Mouse (Mus musculus) midbrain, postnatal 0 days (tissue): ENCODE results near the gene Hnf1a. TPM values are rescaled to one million over a fixed set of nuclear protein-coding genes. Genes with fewer than 3 reads are reported as not detected.

ENCODE experiments used
- ATAC-seq: fragments of 200-750 bp; cut with Nextera tagmentation; 2 replicates; pipeline ENCODE4 v1.8.0; 2017; ENCODE audit warnings: moderate number of reproducible peaks, mild to moderate bottlenecking, moderate TSS enrichment, moderate library complexity; ENCODE audit not compliant: low FRiP score
- DNase-seq: peaks from one replicate; pipeline ENCODE4 v3.0.0-alpha.2; 2015; ENCODE audit warnings: low spot score
- H3K27ac ChIP-seq: fragments of 300-500 bp; sonication (generic); 2 replicates; pipeline ENCODE4 v1.5.1; 2014; ENCODE audit warnings: low read depth, mild to moderate bottlenecking, low read length, mixed read lengths
- H3K27me3 ChIP-seq: fragments of 300-500 bp; sonication (generic); 2 replicates; pipeline ENCODE4 v1.6.1; 2014; ENCODE audit warnings: low read length, control low read depth, mixed read lengths; ENCODE audit not compliant: insufficient read depth
- H3K36me3 ChIP-seq: fragments of 300-500 bp; sonication (generic); 2 replicates; pipeline ENCODE4 v1.6.1; 2014; ENCODE audit warnings: low read length, control low read depth, mixed read lengths; ENCODE audit not compliant: insufficient read depth
- H3K4me1 ChIP-seq: fragments of 300-500 bp; sonication (generic); 2 replicates; pipeline ENCODE4 v1.6.1; 2014; ENCODE audit warnings: mild to moderate bottlenecking, control low read depth, antibody characterized with exemption, low read length, mixed read lengths; ENCODE audit not compliant: insufficient read depth
- H3K4me2 ChIP-seq: fragments of 300-500 bp; sonication (generic); 2 replicates; pipeline ENCODE4 v1.6.1; 2014; ENCODE audit warnings: low read depth, mild to moderate bottlenecking, low read length, mixed read lengths; ENCODE audit not compliant: poor library complexity, severe bottlenecking
- H3K4me3 ChIP-seq: fragments of 300-500 bp; sonication (generic); 2 replicates; pipeline ENCODE4 v1.5.1; 2014; ENCODE audit warnings: low read depth, mild to moderate bottlenecking, low read length, moderate library complexity
- H3K9ac ChIP-seq: fragments of 300-500 bp; sonication (generic); replicated peaks from 2 replicates; pipeline ENCODE4 v1.6.1; 2014; ENCODE audit warnings: mild to moderate bottlenecking, low read length, moderate library complexity, mixed read lengths; ENCODE audit not compliant: poor library complexity, severe bottlenecking
- H3K9me3 ChIP-seq: fragments of 300-500 bp; sonication (generic); 2 replicates; pipeline ENCODE4 v1.6.1; 2016; ENCODE audit warnings: low read length, control low read depth
- CTCF ChIP-seq: IDR thresholded peaks from 2 replicates; pipeline ENCODE4 v1.5.1; 2016; ENCODE audit warnings: antibody characterized with exemption, mild to moderate bottlenecking
- WGBS: fragments of 180-500 bp; shearing (Covaris S2); extraction: QIAGEN DNeasy Blood & Tissue Kit; methylation state at CpG from one replicate; pipeline ENCODE4 v1.1.7; 2014; 5-methylcytosine and 5-hydroxymethylcytosine counted together
- polyA plus RNA-seq: library from polyadenylated mRNA; unstranded; fragments of >200 nt; fragmentation: Nextera tagmentation; extraction: Ambion mirVana; gene quantifications from 2 replicates; pipeline ENCODE4 v1.2.1, GENCODE M21; 2015
- total RNA-seq: library from RNA; depleted of rRNA; stranded (reverse); fragments of >200 nt; gene quantifications from 2 replicates; pipeline ENCODE4 v1.2.3, GENCODE M21; 2014; rRNA removed

The Hnf1a gene
- total RNA-seq = not detected in 2 replicates
- polyA plus RNA-seq = 0.05 and 0.06 TPM in 2 replicates

- Histone ChIP-seq H3K27me3 (no peaks in the 10 kb centered on the region), H3K4me3 (no peak within 1 kb of the TSS), H3K4me2 (no peak within 1 kb of the TSS), H3K36me3 (no peaks in the 10 kb centered on the region), H3K4me1 (no peaks in the 10 kb centered on the region), H3K9ac (no peak within 1 kb of the TSS), H3K27ac (no peak within 1 kb of the TSS), H3K9me3 (no peaks in the 10 kb centered on the region)
- no peak for DNase-seq
- ATAC-seq = no peak
- TF ChIP-seq CTCF = no peak
- WGBS = 81% methylated on average over 17 of the region's 17 CpGs
Measured at GRCm38 (mm10) chr5:114970824-114971227, at the start of gene Hnf1a. TSS of gene Hnf1a (minus strand) at chr5:114971094.

- ATAC-seq = no peak
- TF ChIP-seq CTCF = no peak
Measured at GRCm38 (mm10) chr5:115018813-115019212, 47.9 kb upstream of the Hnf1a start.

GRCm38 (mm10) chr5:115018270-115018669 lies 47.4 kb upstream of the Hnf1a start:
- ATAC-seq (no peak), DNase-seq (no peak)
- no peak overlapping the region for H3K4me2 ChIP-seq
- H3K36me3 ChIP-seq = no peaks in the 10 kb centered on the region
- H3K4me1 ChIP-seq = peaks cover 6% of the 10 kb centered on the region
- no peak for TF ChIP-seq CTCF
- no peak overlapping the region for H3K4me3 ChIP-seq
- 74% methylated on average over 2 of the region's 2 CpGs for WGBS
- H3K9ac ChIP-seq = no peak overlapping the region
- H3K27ac ChIP-seq = no peak overlapping the region
- H3K9me3 ChIP-seq = no peaks in the 10 kb centered on the region
- no peaks in the 10 kb centered on the region for H3K27me3 ChIP-seq

More at GRCm38 (mm10) chr5:115018813-115019212, 47.9 kb upstream of the Hnf1a start:
- H3K27ac ChIP-seq = no peak overlapping the region
- H3K27me3 ChIP-seq = no peaks in the 10 kb centered on the region
- H3K4me2 ChIP-seq = no peak overlapping the region
- peaks cover 3% of the 10 kb centered on the region; the same call in 1 of the 2 replicates for H3K4me1 ChIP-seq
- no peak overlapping the region for H3K4me3 ChIP-seq
- no peak for DNase-seq
- no peaks in the 10 kb centered on the region for H3K9me3 ChIP-seq
- WGBS = 74% methylated on average over 4 of the region's 4 CpGs
- no peaks in the 10 kb centered on the region for H3K36me3 ChIP-seq
- H3K9ac ChIP-seq = no peak overlapping the region

- Histone ChIP-seq H3K27me3 (no peaks in the 10 kb centered on the region), H3K9ac (no peak overlapping the region), H3K36me3 (no peaks in the 10 kb centered on the region), H3K27ac (no peak overlapping the region), H3K4me1 (peaks cover 12% of the 10 kb centered on the region), H3K9me3 (no peaks in the 10 kb centered on the region), H3K4me3 (no peak overlapping the region), H3K4me2 (no peak overlapping the region)
- no peak for TF ChIP-seq CTCF
- DNase-seq = no peak
- ATAC-seq = no peak
- 47% methylated on average over 4 of the region's 4 CpGs for WGBS
Measured at GRCm38 (mm10) chr5:115015121-115015520, 44.2 kb upstream of the Hnf1a start.

- TF ChIP-seq CTCF = no peak
- H3K9me3 ChIP-seq = no peaks in the 10 kb centered on the region
- 39% methylated on average over 1 of the region's 1 CpGs for WGBS
- no peak overlapping the region for H3K9ac ChIP-seq
- H3K27me3 ChIP-seq = no peaks in the 10 kb centered on the region
- ATAC-seq = no peak
- H3K36me3 ChIP-seq = no peaks in the 10 kb centered on the region
- peaks cover 12% of the 10 kb centered on the region for H3K4me1 ChIP-seq
- H3K27ac ChIP-seq = no peak overlapping the region
- H3K4me3 ChIP-seq = no peak overlapping the region
- no peak for DNase-seq
- H3K4me2 ChIP-seq = no peak overlapping the region
Measured at GRCm38 (mm10) chr5:115014570-115014969, 43.7 kb upstream of the Hnf1a start.

- Histone ChIP-seq H3K36me3 (no peaks in the 10 kb centered on the region), H3K27ac (no peak overlapping the region), H3K27me3 (no peaks in the 10 kb centered on the region), H3K4me2 (peak overlapping the region; percentile 93), H3K4me1 (peaks cover 12% of the 10 kb centered on the region), H3K9me3 (no peaks in the 10 kb centered on the region), H3K4me3 (no peak overlapping the region), H3K9ac (no peak overlapping the region)
- DNase-seq (no peak), ATAC-seq (no peak)
- TF ChIP-seq CTCF = no peak
- 56% methylated on average over 3 of the region's 3 CpGs for WGBS
Measured at GRCm38 (mm10) chr5:115013436-115013835, 42.5 kb upstream of the Hnf1a start.
